In genomic region chr2:136712441-136713015, GRCm38 (mm10) we compare ENCODE assay signal across 8 mouse cellular contexts. TPM values are rescaled to one million over a fixed set of nuclear protein-coding genes. Genes with fewer than 3 reads are reported as not detected.
DNase-seq lines count a peak whose midpoint lies in the region; ATAC-seq and TF ChIP-seq lines count a peak whose summit lies in the region.

No protein-coding gene starts in this region.

- no peaks in the 10 kb centered on the region for H3K36me3 ChIP-seq in lung, embryonic 14.5 days (ENCODE audit: insufficient read depth)
- H3K36me3 ChIP-seq in hindbrain, embryonic 15.5 days, result no peaks in the 10 kb centered on the region
- H3K36me3 ChIP-seq in neural tube, embryonic 12.5 days, result no peaks in the 10 kb centered on the region

- no peak for ATAC-seq in lung, embryonic 14.5 days (ENCODE audit: insufficient read depth)
- ATAC-seq in hindbrain, embryonic 15.5 days (ENCODE audit: low FRiP score, low read depth), result peak; percentile 23
- ATAC-seq in neural tube, embryonic 12.5 days (ENCODE audit: low FRiP score, low read depth), result peak; percentile 6; the same call in 1 of the 2 replicates

- intact Hi-C loops in gastrocnemius, postnatal 14 days (cut with DNase I; ENCODE audit: low total_unique reads), result no loop called here

- TF ChIP-seq POLR2A in cerebellum, adult 2 months (IDR thresholded peaks at IDR 0.05; ENCODE audit: borderline replicate concordance, insufficient read depth, low read length), result no peak
- no peak for TF ChIP-seq POLR2A in lung, adult 2 months (IDR thresholded peaks at IDR 0.05; ENCODE audit: borderline replicate concordance, extremely low read depth, low read depth, low read length)

- no peak overlapping the region for H3K9ac ChIP-seq in lung, embryonic 14.5 days
- peak overlapping the region; percentile 87 for H3K9ac ChIP-seq in hindbrain, embryonic 15.5 days
- H3K9ac ChIP-seq in neural tube, embryonic 12.5 days, result peak overlapping the region; percentile 65

- no peak for TF ChIP-seq CTCF in cerebellum, adult 2 months (IDR thresholded peaks at IDR 0.05; ENCODE audit: borderline replicate concordance, insufficient read depth, low read depth, low read length)
- TF ChIP-seq CTCF in lung, embryonic 14.5 days (IDR thresholded peaks at IDR 0.05; ENCODE audit: low read depth), result no peak
- no peak for TF ChIP-seq CTCF in lung, adult 2 months (IDR thresholded peaks at IDR 0.05; ENCODE audit: insufficient read depth, low read length)

- H3K4me1 ChIP-seq in cerebellum, adult 2 months (ENCODE audit: control insufficient read depth, insufficient read depth, low read length), result no peaks in the 10 kb centered on the region; the same call in 1 of the 2 replicates
- 0 out of 2 replicates have a peak, but pooled peaks cover 3% of the 10 kb centered on the region for H3K4me1 ChIP-seq in lung, embryonic 14.5 days (ENCODE audit: insufficient read depth)
- H3K4me1 ChIP-seq in lung, adult 2 months (ENCODE audit: control insufficient read depth, insufficient read depth, low read length), result no peaks in the 10 kb centered on the region
- H3K4me1 ChIP-seq in hindbrain, embryonic 15.5 days (replicated peaks), result peaks cover 33% of the 10 kb centered on the region
- H3K4me1 ChIP-seq in neural tube, embryonic 12.5 days, result peaks cover 13% of the 10 kb centered on the region

- H3K27ac ChIP-seq in cerebellum, adult 2 months (ENCODE audit: insufficient read depth, low read length), result peak overlapping the region; percentile 94
- no peak overlapping the region for H3K27ac ChIP-seq in lung, embryonic 14.5 days (ENCODE audit: low read depth)
- peak overlapping the region; percentile 89 for H3K27ac ChIP-seq in hindbrain, embryonic 15.5 days (replicated peaks)
- H3K27ac ChIP-seq in neural tube, embryonic 12.5 days, result no peak overlapping the region

- DNase-seq in cerebellum, adult 2 months, result no peak
- DNase-seq in cerebellum, adult 18-20 months, result no peak
- DNase-seq in lung, embryonic 14.5 days, result no peak
- no peak for DNase-seq in lung, adult 2 months
- DNase-seq in gastrocnemius, postnatal 14 days, result no peak
- DNase-seq in yolk sac, embryonic 10.5 days (ENCODE audit: low spot score), result no peak

- H3K9me3 ChIP-seq in lung, embryonic 14.5 days (ENCODE audit: low read depth, low read length), result no peaks in the 10 kb centered on the region
- H3K9me3 ChIP-seq in hindbrain, embryonic 15.5 days, result no peaks in the 10 kb centered on the region
- no peaks in the 10 kb centered on the region for H3K9me3 ChIP-seq in neural tube, embryonic 12.5 days

- H3K4me3 ChIP-seq in cerebellum, adult 2 months (replicated peaks; ENCODE audit: insufficient read depth, low read depth, low read length), result peak overlapping the region; percentile 42
- H3K4me3 ChIP-seq in lung, embryonic 14.5 days (ENCODE audit: low read depth, low read length), result no peak overlapping the region; the same call in 1 of the 2 replicates
- H3K4me3 ChIP-seq in lung, adult 2 months (replicated peaks; ENCODE audit: extremely low read depth, low read depth, low read length), result no peak overlapping the region
- peak overlapping the region; percentile 60 for H3K4me3 ChIP-seq in hindbrain, embryonic 15.5 days
- H3K4me3 ChIP-seq in neural tube, embryonic 12.5 days, result peak overlapping the region; percentile 33

- no peaks in the 10 kb centered on the region for H3K27me3 ChIP-seq in cerebellum, adult 2 months (ENCODE audit: control insufficient read depth, insufficient read depth, low read length)
- peaks cover 8% of the 10 kb centered on the region; the same call in 1 of the 2 replicates for H3K27me3 ChIP-seq in lung, embryonic 14.5 days (ENCODE audit: insufficient read depth, low read length)
- H3K27me3 ChIP-seq in hindbrain, embryonic 15.5 days, result no peaks in the 10 kb centered on the region
- H3K27me3 ChIP-seq in neural tube, embryonic 12.5 days (replicated peaks), result no peaks in the 10 kb centered on the region

- 2% methylated on average over 13 of the region's 13 CpGs for WGBS in cerebellum, adult 2 months
- WGBS in lung, embryonic 14.5 days, result 3% methylated on average over 13 of the region's 13 CpGs
- WGBS in lung, adult 2 months, result 5% methylated on average over 13 of the region's 13 CpGs
- WGBS in hindbrain, embryonic 15.5 days, result 2% methylated on average over 13 of the region's 13 CpGs
- WGBS in neural tube, embryonic 12.5 days, result under 1% methylated on average over 13 of the region's 13 CpGs

- peak overlapping the region; percentile 50 for H3K4me2 ChIP-seq in lung, embryonic 14.5 days
- peak overlapping the region; percentile 79 for H3K4me2 ChIP-seq in hindbrain, embryonic 15.5 days
- H3K4me2 ChIP-seq in neural tube, embryonic 12.5 days (replicated peaks), result peak overlapping the region; percentile 74

RNA-seq across cellular contexts. Expression of gene Snap25, which starts 0.7 kb away (rescaled TPM):
- 2,833 and 3,013 TPM in 2 replicates for polyA plus RNA-seq in cerebellum, adult 2 months (2012; rRNA removed)
- polyA plus RNA-seq in lung, embryonic 14.5 days (2014; fragmentation: Nextera tagmentation; extraction: Ambion mirVana), result 1.2 and 1.6 TPM in 2 replicates
- polyA plus RNA-seq in lung, adult 2 months (2012; rRNA removed), result 0.22 and 0.24 TPM in 2 replicates
- polyA plus RNA-seq in hindbrain, embryonic 15.5 days (2015; fragmentation: Nextera tagmentation; extraction: Ambion mirVana), result 224 and 276 TPM in 2 replicates
- 69.7 and 90.8 TPM in 2 replicates for polyA plus RNA-seq in neural tube, embryonic 12.5 days (2016; fragmentation: Nextera tagmentation; extraction: Ambion mirVana)
- total RNA-seq in gastrocnemius, postnatal 14 days (2021), result under 1 TPM in 1 of 2 experiments, not detected in 1; 0.31 TPM

Comparison
In these comparisons a context has a peak if more than half of its experiments do, and no peak if none do; other contexts are left out.
1. H3K27ac ChIP-seq: peak in cerebellum, adult 2 months (single experiment) and hindbrain, embryonic 15.5 days (single experiment); none in lung, embryonic 14.5 days (single experiment) and neural tube, embryonic 12.5 days (single experiment).
2. H3K4me3 ChIP-seq: peak in cerebellum, adult 2 months (single experiment), hindbrain, embryonic 15.5 days (single experiment) and neural tube, embryonic 12.5 days (single experiment); none in lung, embryonic 14.5 days (single experiment) and lung, adult 2 months (single experiment).
3. RNA of gene Snap25, which starts 0.7 kb away (polyA plus RNA-seq): 2,833 to 3,013 TPM in cerebellum, adult 2 months, 224 to 276 TPM in hindbrain, embryonic 15.5 days and 69.7 to 90.8 TPM in neural tube, embryonic 12.5 days; 1.2 to 1.6 TPM in lung, embryonic 14.5 days and 0.22 to 0.24 TPM in lung, adult 2 months; every median in the first group is over 10 times any median in the second.
4. Peak in every context shown above with its lines, with median percentiles within 50 percentile points of each other: H3K4me2 ChIP-seq.